Mouse (Mus musculus) hindbrain, embryonic 16.5 days (tissue): ENCODE data around the gene Scml4. TPM values are rescaled to one million over a fixed set of nuclear protein-coding genes. Genes with fewer than 3 reads are reported as not detected.

Source experiments
- ATAC-seq: fragments of 200-750 bp; cut with Nextera tagmentation; 2 replicates; pipeline ENCODE4 v1.8.0; 2017; ENCODE audit warnings: moderate TSS enrichment, moderate library complexity
- H3K27ac ChIP-seq: fragments of 300-500 bp; sonication (generic); 2 replicates; pipeline ENCODE4 v1.5.1; 2014; ENCODE audit warnings: low read depth, mild to moderate bottlenecking, control low read depth, low read length, moderate library complexity
- H3K27me3 ChIP-seq: fragments of 300-500 bp; sonication (generic); replicated peaks from 2 replicates; pipeline ENCODE4 v1.6.1; 2014; ENCODE audit warnings: low read length; ENCODE audit not compliant: control insufficient read depth, insufficient read depth
- H3K36me3 ChIP-seq: fragments of 300-500 bp; sonication (generic); 2 replicates; pipeline ENCODE4 v1.6.1; 2014; ENCODE audit warnings: mild to moderate bottlenecking, low read length, moderate library complexity, mixed read lengths; ENCODE audit not compliant: control insufficient read depth, insufficient read depth
- H3K4me1 ChIP-seq: fragments of 300-500 bp; sonication (generic); 2 replicates; pipeline ENCODE4 v1.6.1; 2014; ENCODE audit warnings: low read depth, low read length; ENCODE audit not compliant: control insufficient read depth, insufficient read depth
- H3K4me2 ChIP-seq: fragments of 300-500 bp; sonication (generic); 2 replicates; pipeline ENCODE4 v1.6.1; 2014; ENCODE audit warnings: mild to moderate bottlenecking, low read length, control low read depth, moderate library complexity
- H3K4me3 ChIP-seq: fragments of 300-500 bp; sonication (generic); 2 replicates; pipeline ENCODE4 v1.5.1; 2014; ENCODE audit warnings: mild to moderate bottlenecking, low read length, control low read depth, moderate library complexity
- H3K9ac ChIP-seq: fragments of 300-500 bp; sonication (generic); 2 replicates; pipeline ENCODE4 v1.6.1; 2014; ENCODE audit warnings: low read depth, mild to moderate bottlenecking, control low read depth, low read length, moderate library complexity
- H3K9me3 ChIP-seq: fragments of 300-500 bp; sonication (generic); 2 replicates; pipeline ENCODE4 v1.6.1; 2014; ENCODE audit warnings: mild to moderate bottlenecking, low read length, moderate library complexity; ENCODE audit not compliant: control insufficient read depth
- WGBS: fragments of 180-500 bp; shearing (Covaris S2); extraction: QIAGEN DNeasy Blood & Tissue Kit; methylation state at CpG from one replicate; pipeline ENCODE4 v1.1.7; 2014; 5-methylcytosine and 5-hydroxymethylcytosine counted together
- polyA plus RNA-seq: library from polyadenylated mRNA; unstranded; fragments of >200 nt; fragmentation: Nextera tagmentation; extraction: Ambion mirVana; gene quantifications from 2 replicates; pipeline ENCODE4 v1.2.1, GENCODE M21; 2015

Gene Scml4
- polyA plus RNA-seq, 1 experiment from 2014 or later: 9.1 TPM

- Histone ChIP-seq H3K4me3 (no peak overlapping the region), H3K36me3 (no peaks in the 10 kb centered on the region), H3K9me3 (peaks cover 3% of the 10 kb centered on the region), H3K27ac (no peak overlapping the region), H3K9ac (no peak overlapping the region), H3K4me2 (no peak overlapping the region), H3K27me3 (no peaks in the 10 kb centered on the region), H3K4me1 (no peaks in the 10 kb centered on the region)
- 51% methylated on average over 1 of the region's 1 CpGs for WGBS
- ATAC-seq: no peak
Observed at GRCm38 (mm10) chr10:42908562-42908961, 48.4 kb downstream of the Scml4 start.

GRCm38 (mm10) chr10:42910567-42910966 is 50.4 kb downstream of the Scml4 start:
- no peaks in the 10 kb centered on the region for H3K36me3 ChIP-seq
- 65% methylated on average over 4 of the region's 4 CpGs for WGBS
- no peak overlapping the region for H3K4me2 ChIP-seq
- H3K4me1 ChIP-seq: no peaks in the 10 kb centered on the region
- H3K27me3 ChIP-seq: no peaks in the 10 kb centered on the region
- H3K27ac ChIP-seq: no peak overlapping the region
- no peak overlapping the region for H3K4me3 ChIP-seq
- no peak overlapping the region for H3K9ac ChIP-seq
- H3K9me3 ChIP-seq: no peaks in the 10 kb centered on the region
- no peak for ATAC-seq

- no peak overlapping the region for H3K4me2 ChIP-seq
- no peak overlapping the region for H3K9ac ChIP-seq
- H3K4me3 ChIP-seq: no peak overlapping the region
- no peak for ATAC-seq
- H3K36me3 ChIP-seq: no peaks in the 10 kb centered on the region
- no peaks in the 10 kb centered on the region for H3K4me1 ChIP-seq
- H3K9me3 ChIP-seq: no peaks in the 10 kb centered on the region
- H3K27me3 ChIP-seq: no peaks in the 10 kb centered on the region
- H3K27ac ChIP-seq: no peak overlapping the region
- 78% methylated on average over 10 of the region's 10 CpGs for WGBS
Observed at GRCm38 (mm10) chr10:42912056-42912455, 51.9 kb downstream of the Scml4 start.

- 53% methylated on average over 4 of the region's 4 CpGs for WGBS
- no peak overlapping the region for H3K27ac ChIP-seq
- H3K9me3 ChIP-seq: no peaks in the 10 kb centered on the region
- H3K4me1 ChIP-seq: no peaks in the 10 kb centered on the region
- no peaks in the 10 kb centered on the region for H3K36me3 ChIP-seq
- no peak overlapping the region for H3K4me2 ChIP-seq
- no peaks in the 10 kb centered on the region for H3K27me3 ChIP-seq
- no peak overlapping the region for H3K4me3 ChIP-seq
- no peak for ATAC-seq
- no peak overlapping the region for H3K9ac ChIP-seq
Observed at GRCm38 (mm10) chr10:42913196-42913595, 53.0 kb downstream of the Scml4 start.

GRCm38 (mm10) chr10:42914146-42914545 is 54.0 kb downstream of the Scml4 start:
- H3K36me3 ChIP-seq: no peaks in the 10 kb centered on the region
- H3K4me2 ChIP-seq: no peak overlapping the region
- H3K4me1 ChIP-seq: no peaks in the 10 kb centered on the region
- WGBS: 49% methylated on average over 6 of the region's 6 CpGs
- no peaks in the 10 kb centered on the region for H3K27me3 ChIP-seq
- no peak overlapping the region for H3K9ac ChIP-seq
- no peak for ATAC-seq
- no peaks in the 10 kb centered on the region for H3K9me3 ChIP-seq
- no peak overlapping the region for H3K4me3 ChIP-seq
- H3K27ac ChIP-seq: no peak overlapping the region

GRCm38 (mm10) chr10:42917355-42917754 is 57.2 kb downstream of the Scml4 start:
- H3K27me3 ChIP-seq: no peaks in the 10 kb centered on the region
- no peaks in the 10 kb centered on the region for H3K4me1 ChIP-seq
- H3K9me3 ChIP-seq: no peaks in the 10 kb centered on the region
- H3K9ac ChIP-seq: no peak overlapping the region
- H3K4me3 ChIP-seq: no peak overlapping the region
- H3K27ac ChIP-seq: no peak overlapping the region
- ATAC-seq: no peak
- WGBS: 78% methylated on average over 5 of the region's 5 CpGs
- H3K4me2 ChIP-seq: no peak overlapping the region
- H3K36me3 ChIP-seq: no peaks in the 10 kb centered on the region

- Histone ChIP-seq H3K36me3 (no peaks in the 10 kb centered on the region), H3K9ac (no peak overlapping the region), H3K9me3 (no peaks in the 10 kb centered on the region), H3K4me2 (no peak overlapping the region), H3K27me3 (no peaks in the 10 kb centered on the region), H3K4me3 (no peak overlapping the region), H3K27ac (no peak overlapping the region), H3K4me1 (no peaks in the 10 kb centered on the region)
- no peak for ATAC-seq
- 94% methylated on average over 12 of the region's 12 CpGs for WGBS
Observed at GRCm38 (mm10) chr10:42919786-42920185, 59.6 kb downstream of the Scml4 start.

GRCm38 (mm10) chr10:42925103-42925866 is 65.1 kb downstream of the Scml4 start:
- Histone ChIP-seq H3K4me3 (no peak overlapping the region), H3K9ac (no peak overlapping the region), H3K27me3 (no peaks in the 10 kb centered on the region), H3K27ac (no peak overlapping the region), H3K9me3 (no peaks in the 10 kb centered on the region), H3K4me1 (no peaks in the 10 kb centered on the region), H3K36me3 (no peaks in the 10 kb centered on the region), H3K4me2 (no peak overlapping the region)
- no peak for ATAC-seq
- WGBS: 79% methylated on average over 22 of the region's 22 CpGs

GRCm38 (mm10) chr10:42930121-42930650 is 70.0 kb downstream of the Scml4 start:
- WGBS: 90% methylated on average over 23 of the region's 23 CpGs

More at GRCm38 (mm10) chr10:42930121-42930650, 70.0 kb downstream of the Scml4 start:
- no peaks in the 10 kb centered on the region for H3K27me3 ChIP-seq
- H3K27ac ChIP-seq: no peak overlapping the region
- H3K4me2 ChIP-seq: no peak overlapping the region
- 0 out of 2 replicates have a peak, but pooled peaks cover 3% of the 10 kb centered on the region for H3K9me3 ChIP-seq
- H3K36me3 ChIP-seq: no peaks in the 10 kb centered on the region
- no peaks in the 10 kb centered on the region for H3K4me1 ChIP-seq
- no peak overlapping the region for H3K4me3 ChIP-seq
- no peak overlapping the region for H3K9ac ChIP-seq
- no peak for ATAC-seq
